19 mouse cellular contexts compared by ENCODE assay signal in the genomic region with DNA sequence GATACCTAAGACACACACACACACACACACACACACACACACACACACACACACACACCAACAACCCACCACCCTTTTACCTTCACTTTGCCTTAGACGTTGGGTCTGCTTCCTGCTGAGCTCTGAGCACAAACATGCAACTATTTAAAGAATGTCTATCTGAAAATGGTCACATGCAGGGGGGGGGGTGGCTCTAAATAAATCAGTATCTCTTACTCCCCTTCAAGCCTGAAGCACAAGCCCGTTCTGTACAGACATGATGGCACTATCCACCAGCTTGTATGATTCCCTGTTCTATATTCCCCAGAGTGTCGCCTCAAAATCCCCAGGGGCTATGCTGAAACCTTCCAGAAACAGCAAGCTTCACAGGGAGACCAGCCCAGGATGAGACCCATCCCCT. TPM values are rescaled to one million over a fixed set of nuclear protein-coding genes. Genes with fewer than 3 reads are reported as not detected.
"Had no signal": no experiment of that assay in that cellular context is flagged by ENCODE, and none has a peak within 500 bp of the region (broad histone marks: within the 10 kb centered on the region; RNA-seq: fewer than 3 reads in every experiment).

No protein-coding gene starts in this region.

- ATAC-seq: liver, embryonic 12.5 days; midbrain, embryonic 15.5 days had no signal

- H3K36me3 ChIP-seq: kidney, embryonic 15.5 days; limb, embryonic 15.5 days; liver, embryonic 12.5 days; midbrain, embryonic 15.5 days; neural tube, embryonic 13.5 days had no signal

- H3K4me3 ChIP-seq: kidney, embryonic 15.5 days; limb, embryonic 15.5 days; liver, embryonic 12.5 days; midbrain, embryonic 15.5 days; neural tube, embryonic 13.5 days had no signal

- DNase-seq: kidney, postnatal 25 days; layer of hippocampus, adult 9-11 months; layer of hippocampus, postnatal 36 days; lung, embryonic 14.5 days; lung, postnatal 10 days; lung, postnatal 4 days; right cerebral cortex, adult 18-20 months; right cerebral cortex, postnatal 25 days; thymus, adult 2 months; thymus, postnatal 25 days had no signal

- H3K4me2 ChIP-seq: kidney, embryonic 15.5 days; limb, embryonic 15.5 days; liver, embryonic 12.5 days; lung, embryonic 14.5 days; midbrain, embryonic 11.5 days; midbrain, embryonic 15.5 days; neural tube, embryonic 13.5 days had no signal

- H3K9me3 ChIP-seq: kidney, embryonic 15.5 days; limb, embryonic 15.5 days; liver, embryonic 12.5 days; midbrain, embryonic 15.5 days; neural tube, embryonic 13.5 days had no signal

- H3K9ac ChIP-seq: kidney, embryonic 15.5 days; limb, embryonic 15.5 days; liver, embryonic 12.5 days; lung, embryonic 14.5 days; midbrain, embryonic 15.5 days; neural tube, embryonic 13.5 days had no signal

- H3K27ac ChIP-seq: kidney, embryonic 15.5 days; limb, embryonic 15.5 days; liver, embryonic 12.5 days; midbrain, embryonic 15.5 days; neural tube, embryonic 13.5 days had no signal

RNA-seq across cellular contexts. Expression of gene Corin, which starts 2.5 kb away (rescaled TPM):
- total RNA-seq: layer of hippocampus, postnatal 36 days; megakaryocyte, adult 5-6 weeks; monocyte, adult 5-6 weeks had no signal
- polyA plus RNA-seq: small intestine, adult 2 months had no signal
